Mouse (Mus musculus): ENCODE measurements at regions not wholly inside any gene's neighbourhood (a gene's known extent, or its start where the extent isn't known, plus 50 kb on each side); places are given as distances from the start of the nearest gene placed in this dataset.
A peak's percentile ranks its signal among the peaks of the same experiment; 100 is the strongest.

GRCm38 (mm10) chr2:45785684-45786083, 668.5 kb upstream of the Zeb2 start:
- ATAC-seq (ENCODE audit: insufficient number of reproducible peaks, low FRiP score, low TSS enrichment, low read depth), result no peak

GRCm38 (mm10) chr2:45783634-45784412, 666.6 kb upstream of the Zeb2 start:
- Histone ChIP-seq H3K4me2 (ENCODE audit: low read depth, severe bottlenecking) (no peak overlapping the region), H3K4me3 (ENCODE audit: low read depth, low read length) (no peak overlapping the region), H3K27ac (replicated peaks; ENCODE audit: low read depth, low read length) (no peak overlapping the region), H3K9ac (ENCODE audit: low read length) (no peak overlapping the region), H3K27me3 (ENCODE audit: control insufficient read depth, insufficient read depth, low read length) (no peaks in the 10 kb centered on the region), H3K4me1 (ENCODE audit: control insufficient read depth, insufficient read depth, low read length) (0 out of 2 replicates have a peak, but pooled peaks cover 5% of the 10 kb centered on the region), H3K9me3 (ENCODE audit: control insufficient read depth, low read length) (no peaks in the 10 kb centered on the region), H3K36me3 (ENCODE audit: control insufficient read depth, insufficient read depth, low read length) (no peaks in the 10 kb centered on the region)
- 72% methylated on average over 9 of the region's 9 CpGs for WGBS
- ATAC-seq (ENCODE audit: insufficient number of reproducible peaks, low FRiP score, low TSS enrichment, low read depth) (no peak), DNase-seq (ENCODE audit: low spot score) (no peak)

More at GRCm38 (mm10) chr2:45785684-45786083, 668.5 kb upstream of the Zeb2 start:
- WGBS, result 68% methylated on average over 2 of the region's 2 CpGs
- Histone ChIP-seq H3K4me2 (ENCODE audit: low read depth, severe bottlenecking) (no peak overlapping the region), H3K27me3 (ENCODE audit: control insufficient read depth, insufficient read depth, low read length) (no peaks in the 10 kb centered on the region), H3K9ac (ENCODE audit: low read length) (no peak overlapping the region), H3K9me3 (ENCODE audit: control insufficient read depth, low read length) (no peaks in the 10 kb centered on the region), H3K4me3 (ENCODE audit: low read depth, low read length) (no peak overlapping the region), H3K4me1 (ENCODE audit: control insufficient read depth, insufficient read depth, low read length) (0 out of 2 replicates have a peak, but pooled peaks cover 5% of the 10 kb centered on the region), H3K27ac (replicated peaks; ENCODE audit: low read depth, low read length) (no peak overlapping the region), H3K36me3 (ENCODE audit: control insufficient read depth, insufficient read depth, low read length) (no peaks in the 10 kb centered on the region)
- no peak for DNase-seq (ENCODE audit: low spot score)

- Histone ChIP-seq H3K9ac (ENCODE audit: low read length) (no peak overlapping the region), H3K27ac (replicated peaks; ENCODE audit: low read depth, low read length) (no peak overlapping the region)
- no peak for ATAC-seq (ENCODE audit: insufficient number of reproducible peaks, low FRiP score, low TSS enrichment, low read depth)
These were observed 660.3 kb upstream of the Zeb2 start for GRCm38 (mm10) chr2:45777466-45777865.

GRCm38 (mm10) chr2:45776485-45777135, 659.4 kb upstream of the Zeb2 start:
- no peaks in the 10 kb centered on the region for H3K4me1 ChIP-seq (ENCODE audit: control insufficient read depth, insufficient read depth, low read length)
- H3K9me3 ChIP-seq (ENCODE audit: control insufficient read depth, low read length), result no peaks in the 10 kb centered on the region
- H3K36me3 ChIP-seq (ENCODE audit: control insufficient read depth, insufficient read depth, low read length), result no peaks in the 10 kb centered on the region
- 65% methylated on average over 17 of the region's 17 CpGs for WGBS
- H3K27ac ChIP-seq (replicated peaks; ENCODE audit: low read depth, low read length), result no peak overlapping the region
- DNase-seq (ENCODE audit: low spot score) (peak; percentile 38), ATAC-seq (ENCODE audit: insufficient number of reproducible peaks, low FRiP score, low TSS enrichment, low read depth) (no peak)
- H3K4me3 ChIP-seq (ENCODE audit: low read depth, low read length), result no peak overlapping the region
- H3K27me3 ChIP-seq (ENCODE audit: control insufficient read depth, insufficient read depth, low read length), result no peaks in the 10 kb centered on the region
- H3K9ac ChIP-seq (ENCODE audit: low read length), result no peak overlapping the region
- no peak overlapping the region for H3K4me2 ChIP-seq (ENCODE audit: low read depth, severe bottlenecking)

More at GRCm38 (mm10) chr2:45777466-45777865, 660.3 kb upstream of the Zeb2 start:
- Histone ChIP-seq H3K9me3 (ENCODE audit: control insufficient read depth, low read length) (no peaks in the 10 kb centered on the region), H3K36me3 (ENCODE audit: control insufficient read depth, insufficient read depth, low read length) (no peaks in the 10 kb centered on the region), H3K4me1 (ENCODE audit: control insufficient read depth, insufficient read depth, low read length) (no peaks in the 10 kb centered on the region), H3K4me2 (ENCODE audit: low read depth, severe bottlenecking) (no peak overlapping the region), H3K27me3 (ENCODE audit: control insufficient read depth, insufficient read depth, low read length) (no peaks in the 10 kb centered on the region), H3K4me3 (ENCODE audit: low read depth, low read length) (no peak overlapping the region)
- 91% methylated on average over 7 of the region's 7 CpGs for WGBS
- DNase-seq (ENCODE audit: low spot score), result no peak

GRCm38 (mm10) chr2:45775691-45776090, 658.5 kb upstream of the Zeb2 start:
- H3K9ac ChIP-seq (ENCODE audit: low read length), result no peak overlapping the region
- no peak for DNase-seq (ENCODE audit: low spot score)
- H3K9me3 ChIP-seq (ENCODE audit: control insufficient read depth, low read length), result no peaks in the 10 kb centered on the region
- WGBS, result 62% methylated on average over 4 of the region's 4 CpGs
- no peak for ATAC-seq (ENCODE audit: insufficient number of reproducible peaks, low FRiP score, low TSS enrichment, low read depth)
- no peak overlapping the region for H3K4me2 ChIP-seq (ENCODE audit: low read depth, severe bottlenecking)
- no peak overlapping the region for H3K4me3 ChIP-seq (ENCODE audit: low read depth, low read length)
- H3K27ac ChIP-seq (replicated peaks; ENCODE audit: low read depth, low read length), result no peak overlapping the region
- no peaks in the 10 kb centered on the region for H3K27me3 ChIP-seq (ENCODE audit: control insufficient read depth, insufficient read depth, low read length)
- no peaks in the 10 kb centered on the region for H3K4me1 ChIP-seq (ENCODE audit: control insufficient read depth, insufficient read depth, low read length)
- H3K36me3 ChIP-seq (ENCODE audit: control insufficient read depth, insufficient read depth, low read length), result no peaks in the 10 kb centered on the region

- no peaks in the 10 kb centered on the region for H3K4me1 ChIP-seq (ENCODE audit: control insufficient read depth, insufficient read depth, low read length)
- H3K27ac ChIP-seq (replicated peaks; ENCODE audit: low read depth, low read length), result no peak overlapping the region
- DNase-seq (ENCODE audit: low spot score), result no peak
- no peak overlapping the region for H3K9ac ChIP-seq (ENCODE audit: low read length)
- H3K27me3 ChIP-seq (ENCODE audit: control insufficient read depth, insufficient read depth, low read length), result no peaks in the 10 kb centered on the region
- H3K4me3 ChIP-seq (ENCODE audit: low read depth, low read length), result no peak overlapping the region
- H3K4me2 ChIP-seq (ENCODE audit: low read depth, severe bottlenecking), result no peak overlapping the region
- H3K36me3 ChIP-seq (ENCODE audit: control insufficient read depth, insufficient read depth, low read length), result no peaks in the 10 kb centered on the region
- 84% methylated on average over 3 of the region's 3 CpGs for WGBS
- no peak for ATAC-seq (ENCODE audit: insufficient number of reproducible peaks, low FRiP score, low TSS enrichment, low read depth)
- no peaks in the 10 kb centered on the region for H3K9me3 ChIP-seq (ENCODE audit: control insufficient read depth, low read length)
These were observed 657.2 kb upstream of the Zeb2 start for GRCm38 (mm10) chr2:45774416-45774815.

- H3K36me3 ChIP-seq (ENCODE audit: control insufficient read depth, insufficient read depth, low read length), result no peaks in the 10 kb centered on the region
- no peak for DNase-seq (ENCODE audit: low spot score)
- no peak overlapping the region for H3K4me3 ChIP-seq (ENCODE audit: low read depth, low read length)
- no peaks in the 10 kb centered on the region for H3K27me3 ChIP-seq (ENCODE audit: control insufficient read depth, insufficient read depth, low read length)
- H3K4me2 ChIP-seq (ENCODE audit: low read depth, severe bottlenecking), result no peak overlapping the region
- no peak for ATAC-seq (ENCODE audit: insufficient number of reproducible peaks, low FRiP score, low TSS enrichment, low read depth)
- H3K27ac ChIP-seq (replicated peaks; ENCODE audit: low read depth, low read length), result no peak overlapping the region
- H3K4me1 ChIP-seq (ENCODE audit: control insufficient read depth, insufficient read depth, low read length), result no peaks in the 10 kb centered on the region
- no peak overlapping the region for H3K9ac ChIP-seq (ENCODE audit: low read length)
- 82% methylated on average over 1 of the region's 1 CpGs for WGBS
- no peaks in the 10 kb centered on the region for H3K9me3 ChIP-seq (ENCODE audit: control insufficient read depth, low read length)
These were observed 640.0 kb upstream of the Zeb2 start for GRCm38 (mm10) chr2:45757176-45757575.

- WGBS, result 75% methylated on average over 3 of the region's 3 CpGs
- Histone ChIP-seq H3K27ac (replicated peaks; ENCODE audit: low read depth, low read length) (no peak overlapping the region), H3K27me3 (ENCODE audit: control insufficient read depth, insufficient read depth, low read length) (no peaks in the 10 kb centered on the region), H3K9me3 (ENCODE audit: control insufficient read depth, low read length) (no peaks in the 10 kb centered on the region), H3K4me1 (ENCODE audit: control insufficient read depth, insufficient read depth, low read length) (no peaks in the 10 kb centered on the region), H3K4me3 (ENCODE audit: low read depth, low read length) (no peak overlapping the region), H3K9ac (ENCODE audit: low read length) (no peak overlapping the region), H3K36me3 (ENCODE audit: control insufficient read depth, insufficient read depth, low read length) (no peaks in the 10 kb centered on the region), H3K4me2 (ENCODE audit: low read depth, severe bottlenecking) (no peak overlapping the region)
- DNase-seq (ENCODE audit: low spot score), result no peak
- ATAC-seq (ENCODE audit: insufficient number of reproducible peaks, low FRiP score, low TSS enrichment, low read depth), result no peak
These were observed 639.2 kb upstream of the Zeb2 start for GRCm38 (mm10) chr2:45756395-45756794.

Data from limb, embryonic 11.5 days (tissue).